Mouse (Mus musculus): ENCODE data around the gene Atp8b5.

DNA sequence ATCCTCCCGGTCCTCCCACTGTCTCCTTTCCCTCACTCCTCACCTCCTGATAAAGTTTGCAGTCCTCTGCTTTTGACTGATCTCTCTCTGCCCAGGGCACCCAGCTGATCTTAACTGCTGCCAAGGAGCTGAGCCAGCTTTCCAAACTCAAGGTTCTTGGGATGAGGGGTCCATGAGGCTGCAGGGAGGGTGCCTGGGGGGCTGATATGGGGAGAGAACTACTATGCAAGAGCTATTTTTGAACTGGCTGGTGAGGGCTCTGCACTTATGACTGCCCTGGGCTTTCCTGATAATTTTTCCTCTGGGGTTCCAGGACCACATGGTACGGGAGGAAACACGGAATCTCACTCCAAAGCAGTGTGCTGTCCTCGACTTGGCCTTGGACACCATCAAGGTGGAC, 8.4 kb upstream of the Atp8b5 start:
- TF ChIP-seq CTCF (IDR thresholded peaks at IDR 0.05; ENCODE audit: borderline replicate concordance, control insufficient read depth, extremely low read depth, insufficient read depth, low read length, poor library complexity) (no peak), POLR2A (IDR thresholded peaks at IDR 0.05; ENCODE audit: control insufficient read depth, extremely low read depth, insufficient read depth, low read length, poor library complexity) (no peak)

Data from thymus, adult 2 months (tissue).